Mouse (Mus musculus): ENCODE measurements at regions not wholly inside any gene's neighbourhood (a gene's known extent, or its start where the extent isn't known, plus 50 kb on each side); places are given as distances from the start of the nearest gene placed in this dataset.
A peak's percentile ranks its signal among the peaks of the same experiment; 100 is the strongest.

- no peak for DNase-seq (ENCODE audit: low spot score in 2 of 2)
Observed at GRCm38 (mm10) chr9:112014796-112015195, 220.9 kb downstream of the Arpp21 start.

GRCm38 (mm10) chr9:111994401-111994800 is 241.3 kb downstream of the Arpp21 start:
- no peak for DNase-seq (ENCODE audit: low spot score in 2 of 2)

GRCm38 (mm10) chr9:111993844-111994243 is 241.9 kb downstream of the Arpp21 start:
- DNase-seq (ENCODE audit: low spot score in 2 of 2): no peak

GRCm38 (mm10) chr9:111990060-111990459 is 245.7 kb downstream of the Arpp21 start:
- DNase-seq (ENCODE audit: low spot score in 2 of 2): no peak

GRCm38 (mm10) chr9:111963405-111964037 is 272.2 kb downstream of the Arpp21 start:
- DNase-seq (ENCODE audit: low spot score in 2 of 2): no peak

GRCm38 (mm10) chr9:111957799-111958198 is 267.7 kb upstream of the Stac start:
- DNase-seq (ENCODE audit: low spot score in 2 of 2): no peak

GRCm38 (mm10) chr9:111939271-111940067 is 249.3 kb upstream of the Stac start:
- DNase-seq (ENCODE audit: low spot score in 2 of 2): peak; percentile 46 to 64

GRCm38 (mm10) chr9:111932455-111932854 is 242.3 kb upstream of the Stac start:
- DNase-seq (ENCODE audit: low spot score in 2 of 2): no peak

GRCm38 (mm10) chr9:111918275-111918940 is 228.3 kb upstream of the Stac start:
- DNase-seq (ENCODE audit: low spot score in 2 of 2): peak; percentile 77 to 85

GRCm38 (mm10) chr9:111916684-111917535 is 226.8 kb upstream of the Stac start:
- peak; percentile 72 to 77 for DNase-seq (ENCODE audit: low spot score in 2 of 2)

GRCm38 (mm10) chr9:111908806-111909205 is 218.7 kb upstream of the Stac start:
- DNase-seq (ENCODE audit: low spot score in 2 of 2): no peak

- DNase-seq (ENCODE audit: low spot score in 2 of 2): no peak
Observed at GRCm38 (mm10) chr9:111900196-111900595, 210.0 kb upstream of the Stac start.

GRCm38 (mm10) chr9:111897626-111898025 is 207.5 kb upstream of the Stac start:
- DNase-seq (ENCODE audit: low spot score in 2 of 2): no peak

GRCm38 (mm10) chr9:111879710-111880109 is 189.6 kb upstream of the Stac start:
- no peak for DNase-seq (ENCODE audit: low spot score in 2 of 2)

- no peak for DNase-seq (ENCODE audit: low spot score in 2 of 2)
Observed at GRCm38 (mm10) chr9:111876846-111877245, 186.7 kb upstream of the Stac start.

GRCm38 (mm10) chr9:111870466-111870865 is 180.3 kb upstream of the Stac start:
- DNase-seq (ENCODE audit: low spot score in 2 of 2): peak in 1 of 2 experiments; percentile 9

GRCm38 (mm10) chr9:111869801-111870382 is 179.7 kb upstream of the Stac start:
- DNase-seq (ENCODE audit: low spot score in 2 of 2): no peak

- DNase-seq (ENCODE audit: low spot score in 2 of 2): no peak
Observed at GRCm38 (mm10) chr9:111858051-111858450, 167.9 kb upstream of the Stac start.

GRCm38 (mm10) chr9:111854976-111855375 is 164.8 kb upstream of the Stac start:
- DNase-seq (ENCODE audit: low spot score in 2 of 2): no peak

GRCm38 (mm10) chr9:111846366-111846765 is 156.2 kb upstream of the Stac start:
- DNase-seq (ENCODE audit: low spot score in 2 of 2): no peak

- DNase-seq (ENCODE audit: low spot score in 2 of 2): no peak
Observed at GRCm38 (mm10) chr9:111841151-111841550, 151.0 kb upstream of the Stac start.
